Mouse (Mus musculus): ENCODE measurements around the gene Atp6v0a1. TPM values are rescaled to one million over a fixed set of nuclear protein-coding genes. Genes with fewer than 3 reads are reported as not detected.

Atp6v0a1 gene
- polyA plus RNA-seq, 1 experiment from 2014 or later = 48.1 TPM

DNA sequence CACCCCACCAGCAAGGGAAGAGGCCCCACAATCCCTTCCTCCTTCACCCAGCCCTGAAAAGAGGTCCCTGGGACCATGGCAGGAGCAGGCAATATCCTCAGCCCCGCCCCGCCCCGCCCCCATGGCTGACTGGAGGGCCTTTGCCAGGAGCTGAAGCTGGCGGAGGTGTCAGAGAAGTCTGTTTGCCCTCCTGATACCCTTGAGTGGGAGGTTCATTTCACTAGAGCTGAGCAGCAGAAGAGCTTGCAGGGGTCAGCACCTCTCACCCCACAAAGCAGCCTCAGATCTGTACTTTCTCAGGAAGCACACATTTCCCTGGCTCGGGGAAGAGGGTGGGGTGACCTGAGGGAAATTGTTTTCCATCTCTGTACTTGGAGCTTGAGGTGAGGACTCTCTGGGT, 49.5 kb downstream of the Atp6v0a1 start:
- Histone ChIP-seq H3K27ac (no peak overlapping the region), H3K4me1 (replicated peaks) (peaks cover 28% of the 10 kb centered on the region), H3K27me3 (ENCODE audit: insufficient read depth, poor library complexity, severe bottlenecking) (no peaks in the 10 kb centered on the region), H3K4me3 (no peak overlapping the region), H3K9me3 (no peaks in the 10 kb centered on the region), H3K36me3 (peaks cover 97% of the 10 kb centered on the region)
- 74% methylated on average over 5 of the region's 5 CpGs for WGBS
- no peak for DNase-seq (ENCODE audit: low spot score)

DNA sequence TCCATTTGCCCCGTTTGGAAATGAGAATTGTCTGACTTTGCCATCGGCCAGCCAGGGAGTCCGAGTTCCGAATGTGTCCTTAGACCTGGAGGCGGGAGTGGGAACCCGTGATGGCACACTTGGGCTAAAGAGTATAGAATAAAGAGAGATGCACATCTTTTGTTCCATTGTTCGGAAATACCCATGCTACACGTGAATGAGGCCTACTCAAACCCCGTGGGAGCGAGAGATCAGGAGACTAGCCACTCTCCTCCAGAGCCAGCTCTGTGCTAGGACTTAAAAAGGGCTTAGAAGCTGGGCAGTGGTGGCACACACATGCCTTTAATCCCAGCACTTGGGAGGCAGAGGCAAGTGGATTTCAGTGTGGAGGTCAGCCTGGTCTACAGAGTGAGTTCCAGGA, 50.2 kb downstream of the Atp6v0a1 start:
- 0 out of 2 replicates have a peak overlapping the region, but pooled peaks have one; percentile 59 for H3K27ac ChIP-seq

DNA sequence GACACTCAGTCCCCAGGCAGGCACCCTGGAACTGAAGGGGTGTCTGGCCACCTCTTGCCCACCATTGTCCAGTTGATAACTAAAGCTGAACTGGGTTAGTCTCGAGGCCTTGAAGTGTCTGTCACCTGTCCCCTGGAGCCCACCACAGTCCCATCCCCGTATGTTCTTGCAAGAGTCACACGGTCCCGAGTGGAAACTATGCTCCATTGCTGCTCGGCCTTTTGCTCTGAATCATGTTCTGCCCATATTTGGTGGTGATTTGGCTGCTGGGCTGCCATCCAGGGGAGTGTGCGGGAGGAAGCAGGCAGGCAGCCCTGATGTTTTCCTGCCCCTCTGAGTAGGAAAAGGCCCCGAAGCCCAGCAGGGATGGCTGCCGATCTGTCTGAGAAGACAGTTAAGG, 50.9 kb downstream of the Atp6v0a1 start:
- H3K4me3 ChIP-seq = no peak overlapping the region
- H3K4me1 ChIP-seq (replicated peaks) = peaks cover 33% of the 10 kb centered on the region
- no peak for DNase-seq (ENCODE audit: low spot score)
- H3K27me3 ChIP-seq (ENCODE audit: insufficient read depth, poor library complexity, severe bottlenecking) = no peaks in the 10 kb centered on the region
- peak overlapping the region; percentile 59; the same call in 1 of the 2 replicates for H3K27ac ChIP-seq
- H3K36me3 ChIP-seq = peaks cover 87% of the 10 kb centered on the region
- H3K9me3 ChIP-seq = no peaks in the 10 kb centered on the region
- 73% methylated on average over 8 of the region's 8 CpGs for WGBS

More for the DNA sequence above, 50.2 kb downstream of the Atp6v0a1 start:
- no peaks in the 10 kb centered on the region for H3K9me3 ChIP-seq
- H3K4me1 ChIP-seq (replicated peaks) = peaks cover 33% of the 10 kb centered on the region
- peaks cover 94% of the 10 kb centered on the region for H3K36me3 ChIP-seq
- H3K4me3 ChIP-seq = no peak overlapping the region
- H3K27me3 ChIP-seq (ENCODE audit: insufficient read depth, poor library complexity, severe bottlenecking) = no peaks in the 10 kb centered on the region
- no peak for DNase-seq (ENCODE audit: low spot score)
- WGBS = 80% methylated on average over 10 of the region's 10 CpGs

DNA sequence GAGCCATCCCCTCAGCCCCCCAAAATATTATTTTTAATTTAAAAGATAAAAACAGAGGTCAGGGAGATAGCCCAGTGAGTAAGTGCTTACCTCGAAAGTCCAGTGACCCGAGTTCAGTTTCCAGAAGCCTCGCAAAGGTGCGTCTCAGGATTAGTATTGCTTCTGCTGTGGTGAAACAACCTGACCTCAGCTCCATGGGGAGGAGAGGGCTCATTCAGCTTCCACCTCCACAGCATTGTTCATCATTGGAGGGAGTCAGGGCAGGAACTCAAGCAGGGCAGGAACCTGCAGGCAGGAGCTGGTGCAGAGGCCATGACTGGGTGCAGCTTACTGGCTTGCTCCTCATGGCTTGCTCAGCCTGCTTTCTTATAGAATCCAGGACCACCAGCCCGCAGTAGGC, 51.8 kb downstream of the Atp6v0a1 start:
- no peaks in the 10 kb centered on the region for H3K9me3 ChIP-seq
- peaks cover 33% of the 10 kb centered on the region for H3K4me1 ChIP-seq (replicated peaks)
- WGBS = 91% methylated on average over 5 of the region's 5 CpGs
- H3K27me3 ChIP-seq (ENCODE audit: insufficient read depth, poor library complexity, severe bottlenecking) = no peaks in the 10 kb centered on the region
- no peak overlapping the region for H3K4me3 ChIP-seq
- H3K27ac ChIP-seq = no peak overlapping the region
- no peak for DNase-seq (ENCODE audit: low spot score)
- peaks cover 78% of the 10 kb centered on the region for H3K36me3 ChIP-seq

DNA sequence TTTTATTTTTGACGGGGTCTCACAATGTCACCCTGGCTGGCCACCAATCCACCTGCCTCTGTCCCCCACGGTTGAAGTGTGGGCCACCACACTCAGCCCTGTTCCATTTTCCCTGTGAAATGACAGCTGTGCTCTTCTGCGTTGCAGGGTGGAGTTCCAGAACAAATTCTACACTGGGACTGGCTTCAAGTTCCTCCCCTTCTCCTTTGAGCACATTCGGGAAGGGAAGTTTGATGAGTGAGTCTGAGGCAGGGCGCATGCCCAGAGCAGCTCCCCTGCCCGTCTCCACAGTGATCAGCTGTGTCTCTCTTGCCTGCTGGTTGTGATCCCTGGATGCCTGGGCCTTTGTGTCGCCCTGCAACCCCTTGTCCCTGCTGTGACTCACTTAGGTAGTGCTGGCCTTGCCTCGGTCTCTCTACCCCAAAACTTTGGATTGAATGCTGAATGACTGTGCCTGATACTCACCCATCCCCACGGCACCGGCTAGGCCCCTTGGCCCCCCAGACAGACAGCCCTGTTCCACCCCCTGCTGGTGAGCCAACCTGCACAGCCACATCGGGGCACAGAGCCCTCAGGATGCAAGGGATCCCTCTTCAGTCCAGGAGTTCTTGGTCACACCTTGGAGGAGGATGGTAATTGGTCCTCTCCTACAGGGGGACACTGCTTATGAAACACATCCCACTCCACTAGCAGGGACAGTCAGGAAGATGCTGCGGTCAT, 53.1 kb downstream of the Atp6v0a1 start:
- Histone ChIP-seq H3K4me1 (replicated peaks) (peaks cover 44% of the 10 kb centered on the region), H3K4me3 (no peak overlapping the region), H3K27me3 (ENCODE audit: insufficient read depth, poor library complexity, severe bottlenecking) (no peaks in the 10 kb centered on the region), H3K9me3 (no peaks in the 10 kb centered on the region), H3K27ac (peak overlapping the region; percentile 59; the same call in 1 of the 2 replicates), H3K36me3 (peaks cover 65% of the 10 kb centered on the region)
- DNase-seq (ENCODE audit: low spot score) = no peak
- WGBS = 76% methylated on average over 12 of the region's 12 CpGs

DNA sequence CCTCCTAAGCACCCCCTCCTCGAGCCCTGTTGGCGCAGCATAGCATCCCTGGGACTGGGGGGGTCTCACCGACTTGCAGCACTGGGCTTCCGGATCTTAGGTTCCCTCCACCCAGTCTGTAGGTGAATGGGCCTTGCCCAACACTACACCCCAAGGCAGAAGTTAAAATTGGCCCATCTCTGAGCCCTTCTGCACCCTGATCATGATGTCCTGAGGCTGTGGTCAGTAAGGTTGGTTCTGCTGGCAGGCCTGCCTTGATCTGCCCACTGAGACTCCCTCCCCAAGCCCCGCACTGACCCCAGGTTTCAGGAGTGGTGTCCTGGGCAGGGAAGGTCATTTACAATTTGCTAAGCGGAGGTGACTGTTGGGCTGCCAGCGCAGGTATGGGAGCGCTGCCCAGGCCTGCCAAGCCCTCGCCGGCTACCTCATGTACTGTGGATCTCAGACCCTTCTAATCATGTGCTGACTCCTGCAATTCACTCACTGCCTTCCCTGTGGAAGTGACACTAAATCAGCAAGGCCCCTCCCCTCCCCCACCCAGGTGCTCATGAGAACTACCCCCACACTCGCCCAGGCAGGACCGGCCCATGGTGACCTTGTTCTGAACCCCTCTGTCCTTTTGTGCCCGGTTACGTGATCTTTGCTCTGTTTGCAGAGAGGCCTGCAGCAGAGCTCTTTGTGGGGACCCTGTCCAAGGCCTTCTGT, 53.9 kb downstream of the Atp6v0a1 start:
- H3K27me3 ChIP-seq (ENCODE audit: insufficient read depth, poor library complexity, severe bottlenecking) = peaks cover 1% of the 10 kb centered on the region; the same call in 1 of the 2 replicates
- no peak for DNase-seq (ENCODE audit: low spot score)
- H3K4me1 ChIP-seq (replicated peaks) = peaks cover 44% of the 10 kb centered on the region
- H3K36me3 ChIP-seq = peaks cover 57% of the 10 kb centered on the region
- H3K27ac ChIP-seq = peak overlapping the region; percentile 68
- H3K9me3 ChIP-seq = no peaks in the 10 kb centered on the region
- 79% methylated on average over 14 of the region's 14 CpGs for WGBS
- no peak overlapping the region for H3K4me3 ChIP-seq

DNA sequence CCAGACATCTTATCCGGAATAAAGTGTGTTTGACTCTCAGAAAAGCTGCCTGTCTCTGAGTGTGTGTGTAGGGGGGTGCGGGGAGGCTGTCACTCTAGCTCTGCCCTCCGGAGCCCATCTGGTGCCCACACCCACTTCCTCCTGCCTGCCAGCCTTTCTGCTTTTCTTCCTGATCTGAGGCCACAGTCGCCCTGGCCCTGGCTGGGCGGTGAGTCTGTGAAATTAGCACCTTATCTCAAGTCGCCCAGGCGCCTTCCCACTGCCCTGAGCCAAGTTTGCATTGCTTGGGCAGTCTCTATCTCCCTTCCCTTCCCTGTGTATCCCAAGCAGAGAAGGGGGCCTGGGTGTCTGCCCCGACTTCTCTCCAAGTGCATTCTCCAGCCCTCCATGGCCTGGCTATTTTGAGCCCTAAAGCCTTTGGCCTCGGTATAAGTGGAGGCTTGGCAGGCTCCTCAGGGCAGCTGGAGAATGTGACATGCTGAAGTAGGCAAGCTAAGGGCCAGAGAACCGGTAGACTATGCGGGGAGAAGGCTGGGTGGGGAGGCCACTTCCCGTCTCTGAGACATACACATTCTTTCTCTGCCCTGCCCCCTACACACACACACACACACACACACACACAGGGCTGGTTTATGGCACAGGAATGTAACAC, 54.5 kb downstream of the Atp6v0a1 start:
- H3K9me3 ChIP-seq = no peaks in the 10 kb centered on the region
- H3K4me3 ChIP-seq = no peak overlapping the region
- H3K27me3 ChIP-seq (ENCODE audit: insufficient read depth, poor library complexity, severe bottlenecking) = peaks cover 8% of the 10 kb centered on the region; the same call in 1 of the 2 replicates
- H3K27ac ChIP-seq = peak overlapping the region; percentile 68
- peak; percentile 27 for DNase-seq (ENCODE audit: low spot score)
- WGBS = 71% methylated on average over 12 of the region's 12 CpGs
- H3K4me1 ChIP-seq (replicated peaks) = peaks cover 39% of the 10 kb centered on the region
- H3K36me3 ChIP-seq = peaks cover 52% of the 10 kb centered on the region

DNA sequence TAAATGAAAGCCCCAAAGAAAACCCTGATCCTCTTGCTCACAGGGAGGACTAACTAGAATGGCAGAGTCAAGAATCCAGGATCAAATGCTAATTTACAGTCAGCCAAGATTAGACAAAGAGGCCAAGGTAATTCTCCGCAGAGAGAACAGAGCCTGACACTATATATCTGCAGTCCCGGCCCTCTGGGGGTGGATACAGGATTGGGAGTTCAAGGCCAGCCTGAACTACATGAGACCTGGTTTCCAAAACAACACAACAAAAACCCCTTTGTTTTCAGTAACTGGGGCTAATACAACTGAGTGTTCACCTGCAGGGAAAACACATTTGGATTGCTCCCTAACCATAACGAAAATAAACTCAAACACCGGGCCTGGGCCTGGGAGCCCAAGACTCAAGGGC, 55.2 kb downstream of the Atp6v0a1 start:
- H3K36me3 ChIP-seq = peaks cover 45% of the 10 kb centered on the region
- H3K4me1 ChIP-seq (replicated peaks) = peaks cover 43% of the 10 kb centered on the region
- H3K27me3 ChIP-seq (ENCODE audit: insufficient read depth, poor library complexity, severe bottlenecking) = peaks cover 9% of the 10 kb centered on the region; the same call in 1 of the 2 replicates
- no peak overlapping the region for H3K4me3 ChIP-seq
- DNase-seq (ENCODE audit: low spot score) = no peak
- H3K27ac ChIP-seq = peak overlapping the region; percentile 68; the same call in 1 of the 2 replicates
- WGBS = 87% methylated on average over 4 of the region's 4 CpGs
- H3K9me3 ChIP-seq = no peaks in the 10 kb centered on the region

DNA sequence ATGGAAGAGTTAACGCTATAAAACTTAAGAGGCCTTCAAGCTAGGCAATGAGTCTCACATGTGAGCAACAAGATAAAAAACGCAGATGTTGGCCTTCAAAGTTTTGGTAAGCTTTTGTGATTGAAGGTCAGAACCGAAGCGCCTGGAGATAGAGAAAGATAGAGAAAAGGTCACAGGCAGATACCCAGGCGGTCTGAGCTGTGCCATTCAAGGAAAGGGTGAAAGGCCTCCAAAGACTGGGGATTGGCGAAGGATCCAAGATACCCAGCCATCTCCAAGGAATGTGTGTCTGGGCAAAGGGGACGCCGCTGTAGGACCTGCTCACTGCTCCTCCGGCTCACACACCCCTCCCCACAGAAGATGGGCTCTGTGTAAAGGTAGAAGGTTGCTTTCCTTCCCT, 55.8 kb downstream of the Atp6v0a1 start:
- WGBS = 92% methylated on average over 9 of the region's 9 CpGs
- DNase-seq (ENCODE audit: low spot score) = no peak

DNA sequence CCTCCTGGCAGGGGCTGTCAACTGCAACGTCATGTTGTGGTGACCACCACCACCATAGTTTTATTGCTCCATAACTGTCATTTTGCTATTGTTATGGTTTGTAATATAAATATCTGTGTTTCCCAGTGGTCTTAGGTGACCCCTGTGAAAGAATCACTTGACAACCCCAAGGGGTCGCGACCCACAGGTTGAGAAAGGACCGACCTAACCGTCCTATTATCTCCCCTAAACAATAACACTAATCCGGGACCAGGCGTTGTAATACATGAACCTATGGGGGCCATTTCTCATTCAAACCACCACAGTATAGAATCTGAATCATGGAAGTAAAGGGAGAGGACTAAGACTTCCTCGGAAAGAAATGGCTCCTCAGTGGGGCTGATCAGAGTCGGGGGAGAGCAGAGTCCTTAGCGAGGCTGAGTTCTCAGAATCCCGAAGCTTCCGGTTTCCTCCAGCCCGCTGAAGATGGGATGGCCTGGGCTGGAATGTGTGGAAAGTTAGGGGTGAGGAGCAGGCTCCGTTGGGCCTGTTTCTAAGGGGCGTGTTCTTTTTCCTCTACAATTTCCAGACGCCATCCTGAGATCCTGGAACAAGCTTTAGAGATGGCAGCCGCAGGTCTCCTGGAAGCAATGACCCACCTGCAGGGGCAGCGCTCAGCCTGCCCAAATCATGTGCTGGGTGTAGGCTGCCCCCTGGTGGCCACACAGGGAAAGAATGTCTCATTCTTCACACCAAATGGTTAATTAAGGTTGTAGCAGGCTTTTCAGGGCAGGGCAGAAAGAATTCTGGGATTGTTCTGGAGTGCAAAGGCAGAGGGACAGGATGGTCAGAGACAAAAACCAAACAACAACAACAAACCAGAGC, 57.5 kb downstream of the Atp6v0a1 start:
- DNase-seq (ENCODE audit: low spot score) = peak; percentile 88
- 27% methylated on average over 18 of the region's 18 CpGs for WGBS
- H3K36me3 ChIP-seq = peaks cover 23% of the 10 kb centered on the region

More for the DNA sequence above, 55.8 kb downstream of the Atp6v0a1 start:
- no peaks in the 10 kb centered on the region for H3K9me3 ChIP-seq
- no peak overlapping the region for H3K27ac ChIP-seq
- peaks cover 41% of the 10 kb centered on the region for H3K4me1 ChIP-seq (replicated peaks)
- H3K27me3 ChIP-seq (ENCODE audit: insufficient read depth, poor library complexity, severe bottlenecking) = peaks cover 9% of the 10 kb centered on the region; the same call in 1 of the 2 replicates
- no peak overlapping the region for H3K4me3 ChIP-seq
- peaks cover 40% of the 10 kb centered on the region for H3K36me3 ChIP-seq

DNA sequence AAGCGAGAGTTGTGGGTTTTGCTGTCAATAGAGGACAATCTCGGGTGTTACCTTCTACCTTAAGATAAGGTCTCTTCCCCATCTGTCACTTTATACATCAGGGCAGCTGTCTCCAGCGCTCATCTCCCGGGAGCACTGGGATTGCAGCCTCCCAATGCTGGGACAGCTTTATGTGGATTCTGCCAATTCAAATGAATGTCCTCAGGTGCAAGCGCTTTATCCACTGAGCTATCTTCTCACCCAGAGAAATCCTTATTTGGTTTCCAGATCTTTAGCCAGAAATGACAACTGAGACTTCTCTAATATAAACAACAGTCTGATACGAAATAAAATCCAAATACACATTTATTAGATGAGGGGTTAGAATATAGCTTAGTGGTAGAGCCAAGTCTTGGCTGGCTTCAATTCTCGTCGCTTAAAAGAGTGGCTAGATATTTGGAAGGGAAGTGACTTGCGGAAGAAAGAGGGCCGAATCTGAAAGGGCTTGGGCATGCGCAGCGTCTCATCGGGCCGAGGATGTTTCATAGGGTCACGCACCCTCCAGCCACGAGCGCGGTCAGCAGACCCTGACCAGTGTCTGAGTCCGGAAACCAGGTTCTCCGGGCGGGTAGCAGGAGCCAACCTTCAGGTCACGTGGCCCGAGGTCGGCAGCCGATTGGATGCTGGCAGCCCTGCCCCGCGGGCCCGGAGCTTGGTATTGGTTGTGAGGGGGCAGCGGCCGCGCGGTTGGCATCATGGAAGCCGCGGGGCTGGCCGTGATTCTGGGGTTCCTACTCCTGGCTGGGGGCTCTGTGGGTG, 60.3 kb downstream of the Atp6v0a1 start, which contains the start of gene Naglu:
Naglu (plus strand) TSS at position 622 of the 798 bp plus-strand sequence.
- WGBS = 5% methylated on average over 35 of the region's 35 CpGs

More for the DNA sequence above, 57.5 kb downstream of the Atp6v0a1 start:
- peak overlapping the region; percentile 69; the same call in 1 of the 2 replicates for H3K27ac ChIP-seq
- no peaks in the 10 kb centered on the region for H3K9me3 ChIP-seq
- peak overlapping the region; percentile 50 for H3K4me3 ChIP-seq
- peaks cover 49% of the 10 kb centered on the region for H3K4me1 ChIP-seq (replicated peaks)
- peaks cover 22% of the 10 kb centered on the region for H3K27me3 ChIP-seq (ENCODE audit: insufficient read depth, poor library complexity, severe bottlenecking)

More for the DNA sequence above, 60.3 kb downstream of the Atp6v0a1 start, which contains the start of gene Naglu:
- DNase-seq (ENCODE audit: low spot score) = peak; percentile 96
- no peaks in the 10 kb centered on the region for H3K9me3 ChIP-seq
- H3K4me1 ChIP-seq (replicated peaks) = peaks cover 29% of the 10 kb centered on the region
- peaks cover 29% of the 10 kb centered on the region for H3K27me3 ChIP-seq (ENCODE audit: insufficient read depth, poor library complexity, severe bottlenecking)
- 0 out of 2 replicates have a peak, but pooled peaks cover 3% of the 10 kb centered on the region for H3K36me3 ChIP-seq
- peak within 1 kb of the TSS; percentile 91 for H3K4me3 ChIP-seq
- H3K27ac ChIP-seq = peak within 1 kb of the TSS; percentile 90

Data from hindbrain, embryonic 10.5 days (tissue).